Mouse (Mus musculus) gastrocnemius, adult 8-10 months (tissue): ENCODE results near the gene Cnn3. TPM values are rescaled to one million over a fixed set of nuclear protein-coding genes. Genes with fewer than 3 reads are reported as not detected.

Source experiments
- DNase-seq, 2 experiments: peaks; one replicate each; pipeline ENCODE4 v3.0.0; 2022; ENCODE audit warnings: low spot score in 2 of 2
- total RNA-seq, 4 experiments: library from RNA; stranded (reverse); gene quantifications; 2 replicates each; pipeline ENCODE4 v1.2.4; 2022

The Cnn3 gene
- total RNA-seq, 4 experiments from 2014 or later = 8.6 to 14.3 (median 11.1) TPM

- DNase-seq = no peak
Measured at GRCm38 (mm10) chr3:121490941-121491340, 64.6 kb downstream of the Cnn3 start.

DNA sequence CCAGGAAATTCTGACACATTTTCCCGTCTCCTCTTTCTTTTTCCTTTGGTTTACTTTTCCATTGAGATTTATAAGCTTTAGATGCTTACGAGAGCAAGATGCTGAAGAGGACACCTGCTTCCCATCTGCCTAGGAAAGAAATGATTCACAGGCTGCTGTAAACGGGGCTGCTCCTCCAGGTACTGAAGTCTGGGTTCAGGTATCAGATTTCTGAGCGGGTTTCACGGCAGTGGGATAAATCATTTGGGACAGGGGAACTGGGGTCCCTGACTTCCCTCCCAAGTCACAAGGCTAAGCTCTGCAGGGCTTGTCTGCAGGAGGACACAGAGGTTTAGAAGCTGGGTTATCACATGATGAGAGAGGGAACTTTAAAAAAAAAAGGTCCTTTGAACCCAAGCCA, 65.7 kb downstream of the Cnn3 start:
- DNase-seq = no peak

DNA sequence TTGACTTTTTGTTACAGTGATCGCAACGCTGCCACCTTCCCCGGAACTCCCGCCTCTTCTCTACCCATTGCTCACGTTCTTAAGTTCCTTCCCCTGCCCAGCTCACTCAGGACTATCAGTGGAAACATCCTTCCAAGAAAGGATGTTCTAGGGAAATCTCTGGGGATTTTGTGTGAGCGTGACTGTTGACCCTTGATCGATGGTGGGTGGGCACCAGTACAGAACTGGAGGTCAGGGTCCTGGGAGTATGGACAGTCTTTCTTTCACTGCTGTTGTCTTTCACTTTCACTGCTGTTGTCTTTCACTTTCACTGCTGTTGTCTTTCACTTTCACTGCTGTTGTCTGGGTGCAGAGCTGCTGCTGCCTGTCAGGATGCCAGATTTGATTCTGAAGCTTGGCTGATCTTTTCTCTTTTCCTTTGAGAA, 67.7 kb downstream of the Cnn3 start:
- DNase-seq = no peak

DNA sequence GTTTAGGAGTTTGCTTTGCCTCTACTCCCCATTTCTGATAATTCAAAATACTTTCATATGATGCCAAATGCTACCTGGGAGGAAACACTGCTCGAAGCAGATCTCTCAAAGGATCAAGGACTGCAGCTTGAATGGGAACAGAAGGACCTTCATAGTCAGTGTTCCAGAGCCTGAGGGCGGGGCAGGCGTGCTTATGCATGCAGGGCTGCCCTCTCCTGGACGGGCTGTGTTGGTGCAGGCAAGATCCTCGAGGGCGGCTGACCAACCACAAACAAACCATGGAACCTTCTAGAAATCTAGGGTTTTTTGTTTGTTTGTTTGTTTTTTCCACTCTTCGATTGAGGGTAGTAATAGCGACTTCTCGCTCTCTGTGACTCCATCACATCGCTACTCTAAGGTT, 73.9 kb downstream of the Cnn3 start:
- DNase-seq = peak; percentile 32 to 47

DNA sequence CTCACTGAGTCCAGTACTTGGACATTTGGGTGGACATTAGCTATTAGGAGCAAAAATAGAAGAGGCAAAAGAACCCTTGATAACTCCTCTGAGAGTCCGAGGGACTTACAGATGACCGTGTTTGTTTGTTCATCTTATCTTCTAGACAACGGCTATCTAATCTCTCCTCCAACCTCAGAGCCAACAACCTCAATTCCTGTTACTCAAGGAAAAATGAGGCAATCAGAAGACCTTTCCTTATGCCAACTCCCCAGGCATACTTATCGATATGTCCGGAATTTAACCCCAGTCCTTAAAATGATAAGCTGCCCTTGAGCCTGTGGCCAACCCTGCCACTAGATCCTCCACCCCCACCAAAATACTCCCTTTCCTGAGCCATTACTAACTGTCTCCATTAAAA, 74.4 kb downstream of the Cnn3 start:
- DNase-seq = no peak

DNA sequence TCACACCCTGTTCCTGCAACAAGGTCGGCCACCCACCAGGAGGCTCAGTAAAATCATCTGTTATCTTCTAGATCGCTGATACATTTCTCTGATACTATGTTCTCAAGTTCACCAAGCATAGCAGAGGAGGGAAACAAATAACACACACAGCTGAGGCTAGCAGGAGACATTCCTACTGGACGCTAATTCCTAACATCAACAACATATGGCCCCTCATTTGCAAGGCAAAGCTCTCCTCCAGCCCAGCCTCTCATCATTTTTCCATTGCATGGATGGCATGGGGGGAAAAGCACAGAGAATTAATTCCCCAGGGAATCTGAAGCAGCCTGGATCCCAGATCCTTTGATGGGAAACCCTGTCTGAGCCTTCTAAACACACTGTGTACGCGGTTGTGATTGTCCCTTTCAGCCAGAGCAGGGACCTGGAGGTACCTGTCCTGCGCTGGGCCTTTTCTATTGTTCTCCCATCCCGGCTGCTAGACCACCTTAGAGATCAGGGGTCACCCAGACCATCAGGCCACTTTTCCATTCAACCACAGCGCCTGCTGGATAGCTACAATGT, 78.7 kb downstream of the Cnn3 start:
- DNase-seq = no peak

- DNase-seq = no peak
Measured at GRCm38 (mm10) chr3:121506175-121506574, 79.9 kb downstream of the Cnn3 start.

GRCm38 (mm10) chr3:121506756-121507155, 80.5 kb downstream of the Cnn3 start:
- no peak for DNase-seq

DNA sequence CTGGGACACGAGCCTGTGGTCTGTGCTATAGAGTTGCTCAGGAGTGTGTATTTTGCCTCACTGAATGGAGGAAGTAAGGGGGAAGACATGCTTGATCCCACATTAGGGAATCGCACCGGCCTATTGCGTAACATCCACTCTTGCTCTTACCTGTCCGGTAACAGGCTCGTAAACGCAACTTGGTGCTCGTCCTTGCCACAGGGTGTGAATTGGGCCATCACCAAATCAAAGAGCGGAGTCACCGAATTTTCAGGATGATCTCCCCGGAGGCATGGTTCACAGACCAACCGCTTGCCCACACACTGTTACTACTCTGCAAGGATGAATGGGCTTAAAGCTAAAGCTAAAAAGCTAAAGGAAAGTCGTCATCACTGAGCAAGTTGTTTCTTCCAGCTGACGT, 81.4 kb downstream of the Cnn3 start:
- DNase-seq = no peak

Other genes with a start within 250 kb of the Cnn3 start
- 10 to 100 TPM; 48.9 to 78.7 (median 69.6) TPM for gene Tmem56, start 143.4 kb upstream of the Cnn3 start, total RNA-seq
- 1 to 10 TPM; 5.2 to 9.5 (median 6.4) TPM for gene Alg14, start 134.7 kb upstream of the Cnn3 start, total RNA-seq
- gene Slc44a3, start 105.9 kb downstream of the Cnn3 start, total RNA-seq = under 1 TPM in 1 of 4 experiments, not detected in 3; 0.34 TPM
- not detected for gene 4930432M17Rik, start 244.3 kb downstream of the Cnn3 start, total RNA-seq